Mouse (Mus musculus) left cerebral cortex, postnatal 14 days (tissue): ENCODE data around the gene Gm9936. TPM values are rescaled to one million over a fixed set of nuclear protein-coding genes. Genes with fewer than 3 reads are reported as not detected.
A peak's percentile ranks its signal among the peaks of the same experiment; 100 is the strongest.
"Not testable (repeated sequence)": the region's sequence is repeated elsewhere in the genome, so short reads cannot be mapped to it uniquely, and the experiment has no call there.

Experiments
- DNase-seq, 2 experiments: peaks; one replicate each; pipeline ENCODE4 v3.0.0; 2021 to 2022; ENCODE audit warnings: low spot score in 2 of 2, mixed read lengths in 1 of 2
- intact Hi-C: fragments of 180-260 bp; cut with DNase I; formaldehyde crosslinking; loops from one replicate; pipeline ENCODE4 v1.15.1; 2025
- total RNA-seq, 2 experiments: library from RNA; stranded (reverse); gene quantifications; 2 replicates each; pipeline ENCODE4 v1.2.3; 2021

Gm9936 gene
- total RNA-seq, 2 experiments from 2014 or later, result 1.0 to 1.5 TPM

DNA sequence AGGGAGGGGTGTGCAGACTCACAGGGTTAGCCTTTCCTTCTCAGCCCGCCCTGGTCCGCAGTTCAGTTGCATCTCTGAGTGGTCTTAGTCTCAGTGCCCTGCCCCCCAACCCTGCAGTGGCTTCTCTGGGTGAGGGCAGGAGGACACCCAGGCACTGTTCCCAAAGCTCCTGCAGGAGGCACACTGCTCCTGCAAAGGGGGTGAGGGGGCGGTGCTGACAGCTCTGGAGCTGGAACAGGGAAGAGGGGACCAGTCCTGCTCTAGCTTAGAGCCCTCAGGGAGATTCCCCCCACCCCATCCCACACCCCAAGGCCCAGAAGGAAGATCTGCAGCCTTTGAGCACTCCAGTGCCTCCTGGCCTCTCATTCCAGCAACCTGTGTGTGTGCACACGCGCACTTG, 15.8 kb downstream of the Gm9936 start:
- no peak for DNase-seq
- intact Hi-C loops, result no loop called here

DNA sequence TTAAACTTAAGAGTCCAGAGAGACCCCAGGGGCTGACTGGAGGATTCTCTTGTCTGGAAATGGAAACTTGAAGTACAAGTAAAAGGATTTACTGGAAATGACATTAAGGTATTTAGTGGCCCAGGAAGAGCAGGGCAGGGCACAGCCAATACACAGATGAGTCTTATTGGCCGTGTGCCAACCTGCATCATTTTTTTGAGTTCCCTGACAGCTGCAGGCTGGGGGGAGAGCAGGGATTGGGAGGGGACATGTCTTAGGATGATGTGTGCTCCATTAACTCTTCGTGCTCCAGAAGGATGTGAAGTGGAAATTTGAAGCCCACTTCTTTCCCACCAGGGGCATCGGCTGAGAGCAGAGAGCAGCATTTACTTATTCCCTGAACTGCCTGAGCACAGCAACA, 16.3 kb downstream of the Gm9936 start:
- DNase-seq, intact Hi-C loops: not testable (repeated sequence)

DNA sequence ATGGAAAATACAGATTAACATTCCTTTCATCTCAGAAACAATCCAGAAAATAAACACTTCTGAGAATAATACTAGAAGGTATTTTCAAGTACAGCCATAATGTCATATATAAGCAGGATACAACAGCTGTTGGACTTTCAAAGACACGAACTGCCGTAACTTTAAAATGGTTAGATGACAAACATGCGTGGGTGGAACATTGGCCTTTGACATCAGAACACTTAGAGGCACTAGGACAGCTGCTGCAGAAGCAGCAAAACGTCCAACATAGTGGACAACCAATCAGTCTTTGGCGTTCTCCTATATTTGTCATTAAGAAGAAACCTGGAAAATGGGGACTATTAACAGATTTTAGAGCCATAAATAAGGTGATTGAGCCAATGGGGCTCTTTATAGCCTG, 18.0 kb downstream of the Gm9936 start:
- DNase-seq, intact Hi-C loops: not testable (repeated sequence)

DNA sequence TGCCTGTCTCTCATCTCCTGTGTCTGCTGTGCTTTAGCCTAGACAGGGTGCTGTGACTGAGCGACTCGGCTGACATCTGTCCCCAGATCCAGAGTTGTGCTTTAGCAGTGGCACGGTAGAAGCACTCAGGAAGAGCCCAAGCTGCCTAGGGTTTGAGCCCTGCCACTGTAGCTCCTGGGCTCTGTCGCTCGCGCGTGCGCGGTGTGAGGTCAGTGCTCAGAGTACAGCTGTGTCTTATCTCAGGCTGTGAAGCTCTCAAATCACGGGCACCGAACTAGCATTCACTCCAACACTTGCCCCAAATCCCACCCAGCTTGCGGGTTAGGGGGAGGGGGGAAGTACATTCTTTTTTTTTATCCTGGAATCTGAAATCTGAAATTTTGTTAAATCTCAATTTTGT, 21.6 kb downstream of the Gm9936 start:
- no peak for DNase-seq
- intact Hi-C loops, result no loop called here

DNA sequence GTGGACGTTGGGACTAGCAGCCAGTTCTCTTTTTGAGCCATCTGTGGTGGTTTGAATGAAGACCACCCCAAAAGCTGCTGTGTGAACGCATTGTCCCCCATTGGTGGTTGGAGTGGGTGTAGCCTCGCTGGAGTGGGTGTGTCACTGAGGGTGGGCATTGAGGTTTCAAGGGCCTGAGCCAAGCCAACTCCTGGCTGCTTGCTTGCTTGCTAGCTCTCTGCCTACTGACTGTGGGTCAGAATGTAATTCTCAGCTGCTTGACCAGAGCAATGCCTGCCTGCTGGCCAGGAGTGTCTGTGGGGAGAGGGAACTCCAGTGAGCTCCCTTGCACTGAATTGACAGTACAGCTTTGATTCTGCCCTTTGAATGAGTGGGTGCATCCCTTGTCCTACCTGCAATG, 28.7 kb downstream of the Gm9936 start:
- no peak for DNase-seq
- intact Hi-C loops, result loop anchor here (10.0 kb wide), 1 partner anchor 105 kb away; no protein-coding TSS in a partner anchor

DNA sequence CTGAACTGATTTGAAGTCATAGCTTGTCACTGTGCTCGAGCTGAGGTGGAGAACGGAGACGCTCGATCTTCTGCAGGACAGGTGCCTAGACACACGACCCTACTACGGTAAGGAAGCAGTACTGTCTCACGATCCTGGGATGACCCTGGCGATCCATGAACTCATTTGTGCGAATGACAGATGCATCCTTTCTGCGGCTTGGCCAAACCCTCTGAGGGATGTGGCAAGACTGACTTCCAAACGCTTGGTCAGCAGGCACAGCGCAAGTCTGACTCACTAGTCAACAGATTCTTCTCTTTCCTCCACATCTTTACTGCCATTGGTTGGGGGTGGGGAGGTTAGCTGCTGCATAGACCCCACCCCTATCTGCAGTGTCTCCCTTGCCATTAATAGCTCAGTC, 31.1 kb downstream of the Gm9936 start:
- intact Hi-C loops, result loop anchor here (10.0 kb wide), 1 partner anchor 107 kb away; no protein-coding TSS in a partner anchor
- DNase-seq, result no peak

DNA sequence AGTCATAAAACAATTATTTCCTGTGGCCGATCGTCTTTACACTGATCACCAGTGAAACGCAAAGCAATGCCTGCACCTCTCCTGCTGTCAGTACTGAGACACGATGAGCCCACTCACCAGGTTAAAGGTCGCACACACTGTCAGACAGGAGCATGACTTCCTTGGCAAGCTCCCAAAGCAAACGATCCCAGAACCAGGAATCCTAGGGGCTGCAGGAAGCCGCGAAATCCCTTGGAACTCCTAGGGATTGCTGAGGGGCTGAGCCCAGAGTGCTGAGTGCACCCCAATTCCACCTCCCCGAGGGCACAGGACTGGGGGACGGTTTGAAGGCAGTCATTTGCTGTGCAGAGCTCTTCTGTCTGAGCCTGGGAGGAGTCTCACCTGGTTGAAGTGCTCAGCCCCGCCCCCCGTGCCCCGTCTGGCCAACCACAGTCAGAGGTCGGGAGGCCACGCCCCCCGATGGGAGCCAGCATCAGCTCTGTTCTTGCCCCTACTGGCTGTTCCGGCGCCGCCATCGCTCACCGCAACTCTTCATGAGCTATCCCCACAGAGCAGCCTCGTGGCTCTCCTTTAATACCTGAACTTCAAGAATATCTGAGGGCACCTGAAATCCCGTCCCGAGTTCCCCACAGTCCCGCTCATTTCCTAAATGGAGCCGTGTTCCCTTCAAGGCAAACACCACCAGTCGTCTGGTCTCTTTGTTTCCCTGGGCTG, 32.3 kb downstream of the Gm9936 start:
- intact Hi-C loops, result loop anchor here (10.0 kb wide), 1 partner anchor 109 kb away; no protein-coding TSS in a partner anchor
- DNase-seq, result peak in 1 of 2 experiments; percentile 52

DNA sequence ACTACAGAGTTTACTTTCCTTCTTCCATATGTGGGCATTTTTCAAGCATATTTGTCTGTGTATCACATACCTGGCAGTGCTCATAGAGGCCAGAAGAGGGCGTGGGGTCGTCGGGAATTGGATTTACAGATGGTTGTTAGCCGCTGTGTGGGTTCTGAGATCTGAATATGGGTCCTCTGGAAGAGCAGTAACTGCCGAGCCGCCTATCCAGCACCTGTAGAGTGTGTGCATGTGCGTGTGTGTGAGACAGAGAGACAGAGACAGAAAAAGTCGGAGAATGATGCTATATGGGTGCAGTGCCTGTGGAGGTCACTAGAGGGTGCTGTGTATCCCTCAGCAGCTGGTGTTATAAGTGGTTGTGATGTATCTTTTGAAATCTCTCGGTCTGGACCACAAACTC, 34.3 kb downstream of the Gm9936 start:
- peak; percentile 65 to 81 for DNase-seq

DNA sequence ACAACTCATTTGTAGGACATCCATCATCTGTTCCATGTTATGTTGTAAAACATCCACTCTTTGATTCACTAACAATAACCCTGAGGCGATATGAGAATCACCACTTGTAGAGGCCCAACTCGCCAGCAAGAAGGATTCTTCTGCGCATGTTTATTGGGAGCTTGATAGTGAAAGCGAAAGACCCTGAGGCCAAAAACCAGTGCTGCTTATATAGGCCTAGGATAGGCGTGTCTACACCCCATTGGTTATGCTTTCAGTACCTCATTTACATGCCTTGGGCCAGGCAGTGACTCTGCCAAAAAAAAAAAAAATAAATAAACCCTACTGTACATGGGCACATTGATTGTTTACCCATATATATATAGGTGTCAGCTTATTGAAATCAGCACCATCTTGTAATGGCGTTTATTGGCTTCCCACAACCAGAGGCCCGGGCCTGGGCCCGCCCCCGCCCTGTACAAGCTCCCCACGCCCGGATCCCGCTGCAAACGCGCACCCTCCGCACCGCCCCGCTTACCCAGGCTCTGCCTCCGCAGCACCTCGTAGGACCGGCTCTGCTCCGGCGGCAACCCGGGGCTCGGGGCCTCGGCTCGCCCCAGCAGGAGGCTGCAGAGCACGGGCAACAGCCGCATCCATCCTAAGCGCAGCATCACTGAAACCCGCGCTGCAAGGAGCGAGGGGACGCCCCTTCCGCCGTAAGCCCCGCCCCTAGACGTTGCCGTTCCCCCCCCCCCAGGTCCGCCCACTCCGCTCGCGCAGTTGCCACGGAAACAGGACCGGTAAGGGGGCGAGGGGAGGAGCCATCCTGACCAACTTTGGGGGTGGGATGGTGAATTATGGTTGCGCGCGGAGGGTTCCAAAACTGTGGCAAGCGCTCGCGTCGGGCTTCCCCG, 35.4 kb downstream of the Gm9936 start, which contains the start of gene 1500011B03Rik:
TSS of gene 1500011B03Rik (minus strand) at position 673 of the 893 bp plus-strand sequence.
- intact Hi-C loops, result loop anchor here (10.0 kb wide), 1 partner anchor 112 kb away; no protein-coding TSS in a partner anchor

More for the DNA sequence above, 34.3 kb downstream of the Gm9936 start:
- intact Hi-C loops, result loop anchor here (10.0 kb wide), 1 partner anchor 111 kb away; no protein-coding TSS in a partner anchor

DNA sequence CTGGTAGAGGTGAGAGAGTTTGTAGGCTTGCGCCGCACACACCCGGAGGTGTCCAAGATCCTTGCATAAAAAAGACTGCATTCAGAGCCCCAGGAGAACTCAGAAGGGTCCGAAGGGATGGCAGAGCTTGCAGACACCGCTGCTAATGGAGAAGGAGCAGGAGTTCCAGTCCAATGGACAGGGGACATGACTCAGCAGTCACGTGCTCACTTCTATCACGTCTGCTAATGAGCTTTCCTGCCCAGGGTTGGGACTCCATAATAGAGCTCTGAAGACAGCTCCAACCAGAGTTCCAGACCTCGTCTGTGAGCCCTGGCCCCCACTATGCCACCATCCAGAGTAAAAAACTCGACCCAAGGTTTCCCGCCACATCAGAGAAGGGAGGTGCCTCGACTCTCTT, 40.4 kb downstream of the Gm9936 start:
- intact Hi-C loops, result no loop called here
- no peak for DNase-seq

More for the DNA sequence above, 35.4 kb downstream of the Gm9936 start, which contains the start of gene 1500011B03Rik:
- peak; percentile 77 to 78 for DNase-seq

DNA sequence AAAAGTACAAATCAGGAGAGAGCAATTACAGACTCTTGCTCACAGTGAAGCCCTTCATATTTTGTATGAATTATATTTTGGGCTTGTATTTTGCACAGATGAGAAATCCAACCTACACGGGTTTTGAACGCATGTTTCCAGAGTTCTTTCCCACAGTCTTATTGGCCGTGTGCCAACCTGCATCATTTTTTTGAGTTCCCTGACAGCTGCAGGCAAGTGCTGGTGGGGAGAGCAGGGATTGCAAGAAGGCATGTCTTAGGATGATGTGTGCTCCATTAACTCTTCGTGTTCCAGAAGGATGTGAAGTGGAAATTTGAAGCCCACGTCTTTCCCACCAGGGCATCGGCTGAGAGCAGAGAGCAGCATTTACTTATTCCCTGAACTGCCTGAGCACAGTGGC, 41.9 kb downstream of the Gm9936 start:
- no peak for DNase-seq
- intact Hi-C loops, result no loop called here

DNA sequence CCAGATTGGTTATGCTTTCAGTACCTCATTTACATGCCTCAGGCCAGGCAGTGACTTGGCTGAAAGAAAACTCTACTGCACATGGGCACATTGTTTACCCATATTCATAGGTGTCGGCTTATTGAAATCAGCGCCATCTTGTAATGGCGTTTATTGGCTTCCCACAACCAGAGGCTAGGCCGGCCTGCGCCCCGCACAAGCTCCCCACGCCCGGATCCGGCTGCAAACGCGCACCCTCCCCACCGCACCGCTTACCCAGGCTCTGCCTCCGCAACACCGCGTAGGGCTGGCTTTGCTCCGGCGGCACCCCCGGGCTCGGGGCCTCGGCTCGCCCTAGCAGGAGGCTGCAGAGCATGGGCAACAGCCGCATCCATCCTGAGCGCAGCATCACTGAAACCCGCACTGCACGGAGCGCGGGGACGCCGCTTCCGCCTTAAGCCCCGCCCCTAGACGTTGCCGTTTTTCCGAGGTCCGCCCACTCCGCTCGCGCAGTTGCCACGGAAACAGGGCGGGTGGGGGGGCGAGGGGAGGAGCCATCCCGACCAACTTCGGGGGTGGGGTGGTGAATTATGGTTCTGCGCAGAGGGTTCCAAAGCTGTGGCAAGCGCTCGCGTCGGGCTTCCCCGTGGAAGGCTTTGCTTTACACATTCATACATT, 44.8 kb downstream of the Gm9936 start:
- peak; percentile 91 for DNase-seq
- intact Hi-C loops, result no loop called here

DNA sequence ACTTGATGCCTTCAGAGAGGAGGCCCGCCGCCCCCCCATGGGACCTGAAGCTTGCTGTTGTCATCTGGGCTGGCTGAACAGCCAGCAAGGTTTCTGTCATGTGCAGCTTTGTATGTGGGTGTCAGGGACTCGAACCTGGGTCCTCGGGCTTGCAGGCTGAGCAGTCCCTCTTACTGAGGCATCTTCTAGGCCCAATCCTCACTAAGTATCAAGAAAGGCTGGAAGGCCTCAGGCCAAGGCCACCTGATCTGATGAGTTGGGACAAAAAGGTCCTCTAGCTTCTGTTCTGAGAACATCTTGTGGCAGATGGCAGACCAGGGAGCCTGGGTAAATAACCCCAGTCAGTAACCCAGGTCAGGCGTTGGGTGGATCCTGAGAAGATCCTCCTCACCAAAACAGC, 48.7 kb downstream of the Gm9936 start:
- intact Hi-C loops, result no loop called here
- DNase-seq, result no peak

DNA sequence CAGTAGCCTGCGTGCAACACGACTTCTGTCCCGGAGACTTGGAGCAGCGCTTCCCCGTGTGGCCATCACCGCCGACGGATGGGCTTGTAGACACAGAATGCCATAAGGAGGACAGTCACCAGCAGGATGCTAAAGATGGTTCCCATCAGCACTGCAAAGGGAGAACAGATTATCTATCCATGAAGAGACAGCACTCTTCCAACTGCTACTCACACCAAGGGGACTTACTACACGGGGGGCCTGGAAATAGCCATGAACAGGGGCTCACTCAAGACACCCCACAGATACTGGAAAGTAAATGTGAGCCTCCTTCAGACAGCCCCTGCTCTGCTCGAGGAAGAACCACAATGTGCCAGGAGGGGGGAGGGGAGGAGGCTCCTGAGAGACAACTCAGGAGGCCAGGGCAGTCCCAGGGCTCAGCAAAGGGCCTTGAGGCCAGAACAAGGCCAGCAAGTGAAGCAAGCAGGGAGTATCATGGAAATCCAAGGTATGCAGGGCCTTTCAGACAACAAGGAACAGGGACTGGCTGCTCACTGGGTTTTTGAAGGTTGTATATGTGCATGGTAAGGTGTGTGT, 49.2 kb downstream of the Gm9936 start:
- intact Hi-C loops, result no loop called here
- no peak for DNase-seq

DNA sequence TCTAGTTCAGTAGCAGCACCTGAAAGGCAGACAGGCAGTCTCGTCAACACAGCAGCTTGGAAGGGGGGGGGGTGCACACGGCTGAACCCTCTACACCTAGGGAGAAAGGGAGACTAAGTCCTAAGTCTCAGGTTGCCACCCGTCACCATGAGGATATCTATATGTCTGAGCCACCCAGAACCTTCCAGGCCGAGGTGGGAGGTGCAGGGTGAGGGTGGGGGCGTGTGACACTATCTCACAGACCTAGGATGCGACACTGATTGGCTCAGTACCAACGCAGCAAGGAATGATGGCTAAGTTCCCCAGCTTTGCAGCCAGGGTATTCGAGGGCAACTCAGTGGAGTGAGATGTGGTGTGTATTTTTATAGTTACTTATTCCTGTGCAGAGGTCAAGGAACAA, 50.1 kb downstream of the Gm9936 start:
- intact Hi-C loops, result no loop called here

DNA sequence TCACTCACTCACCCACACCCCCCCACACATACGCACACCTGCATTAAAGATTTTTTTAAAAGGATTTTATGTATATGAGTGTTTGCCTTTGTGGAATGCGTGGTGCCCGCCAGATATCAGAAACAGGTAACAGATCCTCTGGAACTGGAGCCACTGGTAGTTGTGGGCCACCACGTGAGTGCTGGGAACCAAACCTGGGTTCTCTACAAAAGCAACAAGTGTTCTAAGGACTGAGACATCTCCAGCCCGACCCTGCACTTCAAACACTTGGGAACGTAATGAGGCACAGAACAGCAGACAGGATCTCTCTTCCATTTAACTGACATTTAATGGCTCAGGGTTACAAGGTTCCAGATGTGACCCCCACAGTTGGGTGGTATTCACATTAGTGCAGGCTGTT, 50.6 kb downstream of the Gm9936 start:
- DNase-seq, result no peak
- intact Hi-C loops, result no loop called here

More for the DNA sequence above, 50.1 kb downstream of the Gm9936 start:
- DNase-seq, result no peak

DNA sequence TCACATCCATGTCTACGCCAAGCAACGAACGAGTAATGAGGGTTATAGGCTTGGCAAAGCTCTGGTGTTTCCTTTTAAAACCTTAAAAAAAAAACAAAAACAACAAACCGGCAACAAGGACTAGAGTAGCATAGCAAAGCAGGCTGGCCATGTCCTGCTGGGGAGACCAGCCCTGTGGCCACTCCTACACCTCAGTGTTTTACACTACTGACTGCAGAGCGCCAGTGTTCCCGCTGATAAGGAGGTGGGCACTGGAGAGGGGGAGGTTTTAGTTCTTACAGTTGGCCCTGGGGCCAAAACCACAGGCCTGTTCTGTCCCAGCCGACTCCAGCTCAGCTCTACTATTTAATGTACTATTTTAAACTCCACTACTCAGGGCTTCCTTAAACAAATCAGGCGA, 51.0 kb downstream of the Gm9936 start:
- intact Hi-C loops, result no loop called here

DNA sequence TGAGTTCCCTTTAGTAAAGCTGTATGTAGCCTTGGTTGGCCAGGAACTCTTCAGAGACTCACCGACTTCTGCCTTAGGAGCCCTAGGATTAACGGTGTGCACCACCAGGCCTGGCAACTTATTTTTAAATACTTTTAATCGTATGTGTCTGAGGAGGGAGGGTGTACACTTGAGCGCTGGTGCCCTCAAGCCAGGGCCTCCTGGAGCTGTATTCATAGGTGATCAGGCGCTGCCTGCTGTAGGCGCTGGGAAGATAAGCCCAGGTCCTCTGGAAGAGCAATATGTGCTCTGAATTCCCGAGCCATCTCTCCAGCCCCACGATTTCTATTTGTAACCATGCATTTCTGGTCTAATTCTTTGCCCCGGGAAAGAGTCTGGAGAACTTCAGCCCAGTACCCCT, 51.4 kb downstream of the Gm9936 start:
- no peak for DNase-seq
- intact Hi-C loops, result no loop called here

More for the DNA sequence above, 51.0 kb downstream of the Gm9936 start:
- no peak for DNase-seq

DNA sequence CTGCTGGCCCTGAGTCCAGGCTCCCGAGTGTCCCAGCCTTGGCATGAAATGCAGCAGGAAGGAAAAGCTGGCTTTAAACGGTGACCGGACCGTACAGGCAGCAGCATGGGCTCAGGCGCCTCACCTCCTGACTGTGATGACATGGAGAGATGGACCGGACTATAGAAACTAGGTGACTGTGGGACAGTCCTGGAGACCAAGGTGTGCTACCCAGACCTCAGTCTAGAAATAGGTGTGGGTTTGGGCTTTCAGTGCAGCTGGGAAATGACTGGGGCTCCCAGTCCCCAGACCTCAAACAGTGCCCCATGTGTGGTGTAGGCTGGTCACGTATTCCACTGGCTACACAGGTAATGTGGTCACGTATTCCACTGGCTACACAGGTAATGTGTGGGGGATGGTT, 51.8 kb downstream of the Gm9936 start:
- intact Hi-C loops, result no loop called here
- DNase-seq, result no peak
